Mouse (Mus musculus): ENCODE results near the gene Setd1a. TPM values are rescaled to one million over a fixed set of nuclear protein-coding genes. Genes with fewer than 3 reads are reported as not detected.

Setd1a gene
- total and polyA plus RNA-seq, 3 experiments = 4.5 to 51.0 (median 9.8) TPM

GRCm38 (mm10) chr7:127750131-127751127 lies 26.0 kb upstream of the Setd1a start:
- Histone ChIP-seq H3K36me3 (replicated peaks in 1 of 2; ENCODE audit: control insufficient read depth in 1 of 2, insufficient read depth in 1 of 2, low read length in 1 of 2) (peaks cover 49 to 78% of the 10 kb centered on the region in 2 experiments), H3K27me3 (replicated peaks) (no peaks in the 10 kb centered on the region), H3K9ac (ENCODE audit: insufficient read depth, low read depth) (no peak overlapping the region), H3K27ac (ENCODE audit: insufficient read depth, low read depth) (no peak overlapping the region), H3K79me2 (replicated peaks; ENCODE audit: control insufficient read depth, extremely low read depth, insufficient read depth, poor library complexity, severe bottlenecking) (no peaks in the 10 kb centered on the region), H3K4me3 (replicated peaks in 1 of 3; ENCODE audit: low read depth in 2 of 3, low read length in 2 of 3, poor library complexity in 1 of 3) (no peak overlapping the region), H3K9me3 (replicated peaks; ENCODE audit: low read length) (no peaks in the 10 kb centered on the region), H3K4me1 (ENCODE audit: control insufficient read depth in 1 of 2, insufficient read depth in 2 of 2) (peaks cover 4 to 23% of the 10 kb centered on the region in 2 experiments; a peak in 3 of 4 replicates), H3K4me2 (ENCODE audit: insufficient read depth, low read depth, poor library complexity, severe bottlenecking) (no peak overlapping the region)
- in situ Hi-C loops (cut with MboI; ENCODE audit: low pct_ligation_motif_present, low pct_unique_long_range_greater_than_20kb, low sequenced_read_pairs) = loop anchor here (25.0 kb wide), 1 partner anchor 388 kb away; no protein-coding TSS in a partner anchor
- TF ChIP-seq IRF4 (IDR thresholded peaks at IDR 0.05; ENCODE audit: low read depth, low read length) (no peak), HCFC1 (IDR thresholded peaks at IDR 0.05; ENCODE audit: low read depth, low read length) (peak; percentile 36; the same call in 1 of the 2 replicates), JUND (conservative IDR thresholded peaks at IDR 0.05; ENCODE audit: low read depth, low read length) (no peak), NRF1 (IDR thresholded peaks at IDR 0.05; ENCODE audit: low read depth, low read length) (0 out of 2 replicates have a peak, but pooled peaks have one; percentile 23), GABPA (IDR thresholded peaks at IDR 0.05; ENCODE audit: insufficient replicate concordance, low read depth, low read length) (no peak)
- DNase-seq (ENCODE audit: extremely low read depth) = no peak
- dilution Hi-C loops (cut with MboI; ENCODE audit: extremely low pct_ligation_motif_present, extremely low pct_unique_long_range_greater_than_20kb, low sequenced_read_pairs) = no loop called here

- Histone ChIP-seq H3K36me3 (replicated peaks in 1 of 2; ENCODE audit: control insufficient read depth in 1 of 2, insufficient read depth in 1 of 2, low read length in 1 of 2) (peaks cover 49 to 89% of the 10 kb centered on the region in 2 experiments), H3K27ac (ENCODE audit: insufficient read depth, low read depth) (no peak overlapping the region), H3K4me1 (ENCODE audit: control insufficient read depth in 1 of 2, insufficient read depth in 2 of 2) (peaks cover 4 to 23% of the 10 kb centered on the region in 2 experiments; a peak in 3 of 4 replicates), H3K9ac (ENCODE audit: insufficient read depth, low read depth) (no peak overlapping the region), H3K9me3 (replicated peaks; ENCODE audit: low read length) (no peaks in the 10 kb centered on the region), H3K27me3 (replicated peaks) (no peaks in the 10 kb centered on the region), H3K79me2 (replicated peaks; ENCODE audit: control insufficient read depth, extremely low read depth, insufficient read depth, poor library complexity, severe bottlenecking) (no peaks in the 10 kb centered on the region), H3K4me3 (replicated peaks in 1 of 3; ENCODE audit: low read depth in 2 of 3, low read length in 2 of 3, poor library complexity in 1 of 3) (no peak overlapping the region), H3K4me2 (ENCODE audit: insufficient read depth, low read depth, poor library complexity, severe bottlenecking) (no peak overlapping the region)
- TF ChIP-seq NRF1 (IDR thresholded peaks at IDR 0.05; ENCODE audit: low read depth, low read length) (no peak), NELFE (IDR thresholded peaks at IDR 0.05; ENCODE audit: low read depth, low read length) (no peak), UBTF (IDR thresholded peaks at IDR 0.05; ENCODE audit: low read depth, low read length) (no peak), GABPA (IDR thresholded peaks at IDR 0.05; ENCODE audit: insufficient replicate concordance, low read depth, low read length) (no peak), MXI1 (IDR thresholded peaks at IDR 0.05; ENCODE audit: low read depth, low read length) (no peak), SIN3A (IDR thresholded peaks at IDR 0.05; ENCODE audit: low read length) (no peak), EP300 (IDR thresholded peaks at IDR 0.05; ENCODE audit: low read length) (no peak), CHD2 (IDR thresholded peaks at IDR 0.05; ENCODE audit: low read length) (no peak), USF2 (conservative IDR thresholded peaks at IDR 0.05; ENCODE audit: low read depth, low read length) (no peak), CTCF (conservative IDR thresholded peaks at IDR 0.05 in 1 of 2, IDR thresholded peaks at IDR 0.05 in 1 of 2; ENCODE audit: low read depth in 2 of 2, low read length in 2 of 2) (no peak), MAX (IDR thresholded peaks at IDR 0.05; ENCODE audit: low read length) (no peak), MYC (IDR thresholded peaks at IDR 0.05; ENCODE audit: low read depth, low read length) (no peak), ELF1 (IDR thresholded peaks at IDR 0.05; ENCODE audit: low read depth, low read length) (no peak), SMC3 (IDR thresholded peaks at IDR 0.05; ENCODE audit: low read depth, low read length) (no peak), MAFK (IDR thresholded peaks at IDR 0.05; ENCODE audit: insufficient replicate concordance, low read length) (no peak), JUND (conservative IDR thresholded peaks at IDR 0.05; ENCODE audit: low read depth, low read length) (no peak), MEF2A (IDR thresholded peaks at IDR 0.05; ENCODE audit: borderline replicate concordance, low read depth, low read length) (no peak)
- dilution Hi-C loops (cut with MboI; ENCODE audit: extremely low pct_ligation_motif_present, extremely low pct_unique_long_range_greater_than_20kb, low sequenced_read_pairs) = no loop called here
- DNase-seq (ENCODE audit: extremely low read depth) = no peak
- in situ Hi-C loops (cut with MboI; ENCODE audit: low pct_ligation_motif_present, low pct_unique_long_range_greater_than_20kb, low sequenced_read_pairs) = loop anchor here (25.0 kb wide), 1 partner anchor 389 kb away; no protein-coding TSS in a partner anchor
Measured at GRCm38 (mm10) chr7:127751619-127752018, 24.9 kb upstream of the Setd1a start.

Data from CH12.LX (cell line).